Mouse (Mus musculus): ENCODE data around the gene Casp8.
A peak's percentile ranks its signal among the peaks of the same experiment; 100 is the strongest.
"Not testable (repeated sequence)": the region's sequence is repeated elsewhere in the genome, so short reads cannot be mapped to it uniquely, and the experiment has no call there.

Gene Casp8

GRCm38 (mm10) chr1:58800644-58801043 is 5.5 kb downstream of the Casp8 start:
- DNase-seq (ENCODE audit: low spot score), result not testable (repeated sequence)

DNA sequence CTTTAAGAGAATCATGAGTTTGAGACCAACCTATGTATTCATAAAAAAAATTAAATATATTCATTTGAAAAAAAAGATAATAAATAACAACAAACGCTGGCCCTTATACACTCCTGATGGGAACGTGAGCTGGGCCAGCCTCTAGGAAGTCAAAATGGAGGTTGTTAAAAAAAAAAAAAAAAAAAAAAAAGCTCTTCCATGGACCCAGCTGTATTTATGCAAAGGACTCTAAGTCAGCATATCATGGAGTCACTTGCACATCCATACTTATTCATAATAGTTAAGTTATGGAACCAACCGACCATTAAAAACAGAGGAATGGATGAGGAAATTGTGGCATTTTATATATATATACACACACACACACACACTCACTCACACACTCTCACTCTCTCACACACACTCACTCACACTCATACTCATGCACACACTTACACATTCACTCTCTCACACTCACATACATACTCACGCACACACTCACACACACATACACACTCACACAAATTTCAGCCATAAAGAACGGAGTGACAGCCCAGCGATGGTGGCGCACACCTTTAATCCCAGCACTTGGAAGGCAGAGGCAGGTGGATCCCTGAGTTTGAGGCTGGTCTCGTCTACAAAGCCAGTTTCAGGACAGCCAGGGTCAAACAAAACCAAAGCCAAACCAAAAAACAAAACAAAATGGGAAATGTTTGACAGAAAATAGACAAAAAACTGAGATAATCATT is 6.5 kb downstream of the Casp8 start:
- DNase-seq (ENCODE audit: low spot score), result no peak

DNA sequence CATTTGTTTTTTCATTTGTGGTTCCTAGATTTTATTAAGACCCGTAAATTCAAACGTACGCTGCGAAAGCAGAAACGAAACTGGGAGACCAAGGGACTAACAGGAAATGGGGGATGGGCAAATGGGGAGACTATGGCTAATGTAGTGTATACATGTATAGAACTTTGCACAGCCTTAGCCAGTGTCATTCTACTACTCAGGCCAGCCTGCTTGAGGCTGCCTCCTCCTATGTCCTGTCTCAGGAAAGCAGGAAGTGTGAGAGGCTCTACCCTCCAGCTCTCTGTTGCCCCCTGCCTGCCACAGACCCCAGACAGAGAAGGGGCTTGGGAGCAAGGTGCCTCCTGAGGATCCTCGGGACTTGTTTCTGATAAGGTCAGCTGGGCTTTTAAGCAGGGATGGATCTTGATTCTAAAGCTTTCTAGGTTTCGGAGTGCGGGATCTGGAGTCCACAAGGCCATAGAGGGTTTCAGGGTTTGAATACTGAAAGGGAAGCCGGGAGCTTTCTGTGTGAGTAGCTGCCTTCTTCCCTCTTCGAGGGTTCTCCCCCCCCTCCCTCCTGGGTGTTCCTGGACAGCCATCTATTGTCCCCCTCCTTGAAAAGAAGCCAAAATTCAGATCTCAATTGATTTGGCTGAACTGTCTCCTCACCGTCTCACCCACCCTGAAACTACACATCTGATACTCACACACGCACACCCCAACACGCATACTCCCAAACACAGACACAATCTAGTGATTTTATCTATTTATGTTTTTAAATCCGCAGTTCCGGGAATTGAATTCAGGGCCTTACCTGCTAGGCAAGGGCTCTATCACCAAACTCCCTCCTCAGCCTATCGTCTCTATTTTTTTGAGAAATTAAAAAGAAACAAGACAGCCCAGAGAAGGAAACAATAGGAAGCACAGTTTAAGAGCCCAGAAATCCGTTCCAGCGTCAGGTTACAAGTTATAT is 7.4 kb downstream of the Casp8 start:
- peak; percentile 62 for DNase-seq (ENCODE audit: low spot score)

GRCm38 (mm10) chr1:58803531-58803930 is 8.4 kb downstream of the Casp8 start:
- DNase-seq (ENCODE audit: low spot score), result no peak

DNA sequence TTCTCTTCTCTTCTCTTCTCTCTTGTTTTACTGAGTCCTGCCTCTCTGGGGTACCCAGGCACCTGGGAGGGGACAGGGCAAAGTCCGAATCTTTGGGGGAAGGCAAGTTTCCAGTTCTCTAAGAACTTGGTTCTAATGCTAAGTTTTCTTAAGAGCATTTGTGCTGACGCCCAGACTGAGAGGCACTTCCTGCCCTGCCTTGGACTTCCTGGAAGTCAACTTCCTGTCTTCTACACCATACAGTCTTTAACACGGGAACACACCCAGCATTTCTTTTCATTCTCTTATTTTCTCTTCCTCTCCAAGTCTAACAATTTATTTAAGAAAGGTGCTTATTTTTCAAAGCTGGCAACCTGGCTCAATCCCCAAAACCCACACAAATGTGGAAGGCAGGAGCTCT is 11.5 kb downstream of the Casp8 start:
- no peak for DNase-seq (ENCODE audit: low spot score)

DNA sequence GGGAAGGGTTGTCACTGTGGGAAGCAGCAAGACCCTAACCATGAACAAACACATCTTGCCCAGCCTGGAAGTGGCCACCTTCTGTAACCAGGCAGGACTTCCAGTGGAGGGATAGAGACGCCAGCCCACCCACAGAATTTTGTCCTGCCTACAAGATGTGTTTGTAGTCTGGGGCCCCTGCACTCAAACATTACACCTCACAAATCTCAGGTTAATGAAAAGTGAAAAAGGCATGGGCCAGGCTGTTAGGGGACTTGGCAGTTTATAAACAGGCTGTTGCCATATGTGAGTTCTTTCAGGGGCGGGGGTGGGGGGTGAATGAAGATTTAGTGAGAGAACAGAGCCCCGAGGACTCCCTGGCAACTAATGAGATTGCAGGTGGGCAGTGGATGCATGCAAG is 31.1 kb downstream of the Casp8 start:
- no peak for DNase-seq (ENCODE audit: low spot score)

GRCm38 (mm10) chr1:58830741-58831140 is 35.6 kb downstream of the Casp8 start:
- DNase-seq (ENCODE audit: low spot score), result no peak

DNA sequence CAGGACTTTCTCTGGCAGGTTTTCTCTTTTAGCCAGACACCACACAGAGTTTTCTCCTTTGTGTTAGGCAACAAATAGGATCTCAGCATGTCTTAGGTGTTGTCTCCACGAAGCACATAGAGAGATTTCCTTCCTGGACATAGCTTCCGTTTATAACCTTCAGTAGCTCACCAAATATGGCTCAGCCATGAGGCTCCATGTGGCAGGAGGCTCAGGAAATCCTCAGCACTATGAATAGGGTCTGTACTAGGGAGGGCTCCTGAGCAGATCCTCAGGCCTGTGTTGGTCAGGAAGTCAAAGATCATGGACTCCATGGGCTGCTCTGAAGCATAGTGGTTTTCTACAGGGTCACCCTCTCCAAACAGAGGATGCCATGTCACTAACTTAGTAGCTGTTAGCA is 37.0 kb downstream of the Casp8 start:
- DNase-seq (ENCODE audit: low spot score), result no peak

DNA sequence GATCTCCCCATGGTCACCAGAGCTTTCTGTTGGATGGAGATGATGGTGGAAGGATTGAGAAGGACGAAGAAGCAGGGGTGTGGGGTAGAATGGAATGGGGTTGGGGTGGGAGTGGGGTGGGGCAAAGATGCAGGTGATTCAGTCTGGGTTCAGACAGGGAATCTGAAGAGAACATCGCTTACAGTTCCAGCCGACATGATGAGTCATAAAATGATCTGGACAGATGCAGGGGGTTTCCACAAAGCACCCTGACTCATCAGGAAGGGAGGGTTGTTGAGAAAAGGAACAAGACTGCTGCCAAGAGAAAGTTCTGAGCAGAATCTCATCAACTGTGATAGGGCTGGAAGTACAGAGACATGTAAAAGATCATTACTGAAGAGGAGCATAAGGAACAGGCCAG is 61.6 kb downstream of the Casp8 start:
- DNase-seq (ENCODE audit: low spot score), result not testable (repeated sequence)

- not testable (repeated sequence) for DNase-seq (ENCODE audit: low spot score)
These were observed 64.0 kb downstream of the Casp8 start for GRCm38 (mm10) chr1:58859131-58859530.

DNA sequence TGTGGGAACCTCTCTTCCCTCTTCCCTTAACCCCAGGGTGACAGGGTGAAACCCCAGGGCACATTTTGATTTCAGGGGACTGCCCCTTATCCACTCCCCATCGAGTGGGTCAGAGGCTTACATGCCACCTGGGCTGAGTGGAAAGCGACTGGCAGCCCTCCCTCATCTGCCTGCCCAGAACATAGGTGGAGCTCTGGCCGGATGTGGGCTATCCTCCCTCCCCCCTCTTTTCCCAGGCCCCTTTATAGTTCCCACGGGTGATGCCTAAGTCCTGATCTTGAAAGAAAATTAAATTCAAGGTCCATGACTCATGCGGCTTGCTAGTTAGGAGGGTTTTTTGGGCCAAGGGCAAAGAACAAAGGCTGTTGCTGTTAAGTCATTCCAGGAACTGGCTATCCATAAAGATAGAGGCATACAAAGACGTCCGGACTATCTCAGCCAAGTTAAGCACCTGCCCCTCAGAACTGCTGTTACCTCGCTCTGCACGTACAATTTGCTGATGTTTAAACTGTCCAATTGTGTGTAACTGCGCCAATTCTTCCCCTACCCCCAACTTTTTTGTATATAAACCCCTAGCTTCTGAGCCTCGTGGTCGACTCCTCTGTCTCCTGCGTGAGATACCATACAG is 64.7 kb downstream of the Casp8 start:
- DNase-seq (ENCODE audit: low spot score), result peak; percentile 55

GRCm38 (mm10) chr1:58860586-58860985 is 65.4 kb downstream of the Casp8 start:
- not testable (repeated sequence) for DNase-seq (ENCODE audit: low spot score)

DNA sequence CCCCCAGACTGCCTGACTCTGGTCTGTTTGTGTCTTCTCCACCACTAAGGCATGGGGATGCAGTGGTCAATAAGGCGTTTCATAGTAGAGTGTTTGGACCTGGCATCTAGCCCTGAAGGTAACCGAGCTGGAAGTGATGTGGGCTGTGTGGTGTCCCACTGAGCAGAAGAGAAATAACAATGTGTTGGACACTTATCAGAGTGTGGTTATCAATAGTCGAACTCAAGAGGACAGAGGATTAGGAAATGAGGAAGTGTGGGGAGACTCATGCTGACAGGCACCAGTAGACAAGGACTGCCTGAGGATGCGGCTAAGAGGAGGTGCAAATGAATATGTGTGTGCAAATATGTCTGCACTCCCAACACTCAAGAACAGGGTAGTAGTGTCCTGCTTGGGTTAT is 81.3 kb downstream of the Casp8 start:
- DNase-seq (ENCODE audit: low spot score), result peak; percentile 28

- peak; percentile 16 for DNase-seq (ENCODE audit: low spot score)
These were observed 84.1 kb downstream of the Casp8 start for GRCm38 (mm10) chr1:58879291-58879690.

- peak; percentile 5 for DNase-seq (ENCODE audit: low spot score)
These were observed 88.1 kb downstream of the Casp8 start for GRCm38 (mm10) chr1:58883279-58883678.

GRCm38 (mm10) chr1:58885646-58886045 is 90.5 kb downstream of the Casp8 start:
- DNase-seq (ENCODE audit: low spot score), result peak; percentile 15

DNA sequence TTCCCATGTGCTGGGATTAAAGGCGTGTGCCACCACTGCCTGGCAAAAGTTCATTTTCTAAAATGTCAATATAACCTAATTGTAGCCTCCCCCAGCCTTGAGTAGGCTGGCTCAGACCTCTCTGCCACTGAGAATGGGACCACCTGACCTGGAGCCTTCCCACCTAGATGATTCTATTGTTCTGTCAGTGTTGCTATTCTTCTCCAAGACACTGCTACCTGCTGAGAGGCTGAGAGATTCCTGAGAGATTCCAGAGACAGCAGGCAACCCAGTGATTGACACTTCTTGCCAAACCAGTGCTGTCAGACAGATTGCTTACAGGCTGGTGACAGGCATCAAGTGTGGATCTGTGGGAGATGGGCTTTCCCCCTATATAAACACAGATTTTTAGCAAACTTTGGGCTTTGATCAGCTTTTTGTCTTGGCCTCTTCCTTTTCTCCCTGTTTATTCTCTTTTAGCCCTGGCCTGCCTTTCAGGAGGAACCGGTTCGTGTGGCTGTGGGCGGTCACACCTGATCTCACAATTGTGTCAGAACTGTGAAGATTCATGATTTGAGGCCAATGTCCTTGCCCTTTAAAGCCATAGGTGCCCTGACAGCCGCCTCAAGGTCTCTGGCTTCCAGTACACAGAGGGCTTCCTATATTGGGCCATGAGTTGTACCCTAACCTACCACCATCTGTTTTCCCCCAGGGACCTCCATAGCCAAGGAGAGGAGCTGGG is 94.8 kb downstream of the Casp8 start:
- no peak for DNase-seq (ENCODE audit: low spot score)

- not testable (repeated sequence) for DNase-seq (ENCODE audit: low spot score)
These were observed 95.6 kb downstream of the Casp8 start for GRCm38 (mm10) chr1:58890697-58891290.

DNA sequence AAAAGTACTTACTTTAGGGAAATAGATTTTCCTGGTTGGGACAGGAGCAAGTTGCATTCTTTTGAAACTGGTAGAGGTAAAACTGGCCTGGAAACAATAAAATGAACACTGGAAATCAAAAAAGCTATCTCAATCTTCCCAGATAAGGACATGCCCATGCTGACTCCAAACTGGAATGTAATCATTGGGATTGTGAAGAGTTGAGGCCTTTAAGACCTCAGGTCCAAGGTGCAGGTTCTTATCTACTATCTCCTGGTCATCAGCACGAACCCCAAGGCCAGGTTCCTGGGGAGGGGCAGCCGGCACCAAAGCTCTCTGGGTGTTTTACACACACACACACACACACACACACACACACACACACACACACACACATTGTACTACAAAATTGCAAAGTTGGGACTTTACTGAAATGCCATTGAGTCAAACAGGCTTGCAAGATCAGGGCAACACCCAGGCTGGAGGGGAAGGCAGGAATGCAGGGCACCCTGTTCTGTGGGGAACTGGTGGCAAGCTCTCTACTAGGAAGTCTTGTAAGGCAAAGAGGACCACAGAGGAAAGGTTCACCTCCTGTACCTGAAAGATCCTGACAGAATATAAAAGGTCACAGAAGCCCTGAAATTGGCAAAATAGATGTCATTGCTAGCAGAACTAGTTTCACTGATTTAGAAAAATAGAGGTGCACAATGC is 96.5 kb downstream of the Casp8 start:
- not testable (repeated sequence) for DNase-seq (ENCODE audit: low spot score)

DNA sequence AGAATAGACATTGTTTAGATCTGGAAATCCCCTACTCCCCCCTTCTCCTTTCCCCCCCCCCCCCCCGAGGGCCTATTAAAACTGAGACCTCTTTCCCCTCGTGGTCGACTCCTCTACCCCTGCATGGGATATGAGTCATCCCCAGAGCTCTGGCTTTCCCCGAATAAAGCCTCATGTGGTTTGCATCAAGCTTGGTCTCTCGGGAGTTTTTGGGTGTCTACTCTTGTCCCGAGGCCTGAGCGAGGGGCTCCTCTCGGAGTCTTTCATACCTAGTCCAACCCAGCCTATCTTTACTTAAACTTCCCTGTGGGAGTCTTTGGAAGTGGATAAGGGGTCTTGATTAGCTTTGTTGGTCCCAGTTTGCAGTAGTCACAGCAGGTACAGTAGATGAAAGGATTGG is 97.2 kb downstream of the Casp8 start:
- not testable (repeated sequence) for DNase-seq (ENCODE audit: low spot score)
